Mouse (Mus musculus): Measurements from ENCODE around the gene Arid5b. TPM values are rescaled to one million over a fixed set of nuclear protein-coding genes. Genes with fewer than 3 reads are reported as not detected.

Gene Arid5b
- total RNA-seq (2021), result 10 to 100 TPM; 26.5 to 29.4 TPM

- intact Hi-C loops (cut with DNase I), result loop anchor here (5.0 kb wide), 3 partner anchors 41 to 176 kb away; no protein-coding TSS in a partner anchor
- DNase-seq, result peak; percentile 77 to 82
Observed at GRCm38 (mm10) chr10:68278632-68279361, at the start of gene Arid5b. Gene Arid5b, minus strand, starts transcription at chr10:68278740.

- no peak for DNase-seq
- intact Hi-C loops (cut with DNase I), result no loop called here
Observed at GRCm38 (mm10) chr10:68325378-68325777, 46.8 kb upstream of the Arid5b start.

GRCm38 (mm10) chr10:68324061-68324460 is 45.5 kb upstream of the Arid5b start:
- intact Hi-C loops (cut with DNase I), result no loop called here
- DNase-seq, result no peak

GRCm38 (mm10) chr10:68323167-68323566 is 44.6 kb upstream of the Arid5b start:
- intact Hi-C loops (cut with DNase I), result no loop called here
- no peak for DNase-seq

- no peak for DNase-seq
- intact Hi-C loops (cut with DNase I), result no loop called here
Observed at GRCm38 (mm10) chr10:68320986-68321385, 42.4 kb upstream of the Arid5b start.

GRCm38 (mm10) chr10:68320496-68320895 is 42.0 kb upstream of the Arid5b start:
- intact Hi-C loops (cut with DNase I), result no loop called here
- DNase-seq, result no peak

GRCm38 (mm10) chr10:68319438-68319837 is 40.9 kb upstream of the Arid5b start:
- DNase-seq, result peak; percentile 43 to 47
- intact Hi-C loops (cut with DNase I), result no loop called here

- peak; percentile 29 to 45 for DNase-seq
- intact Hi-C loops (cut with DNase I), result no loop called here
Observed at GRCm38 (mm10) chr10:68318438-68318979, 40.0 kb upstream of the Arid5b start.

GRCm38 (mm10) chr10:68312734-68313133 is 34.2 kb upstream of the Arid5b start:
- intact Hi-C loops (cut with DNase I), result no loop called here
- DNase-seq, result no peak

GRCm38 (mm10) chr10:68301013-68301412 is 22.5 kb upstream of the Arid5b start:
- no peak for DNase-seq
- intact Hi-C loops (cut with DNase I), result no loop called here

GRCm38 (mm10) chr10:68289465-68289864 is 10.9 kb upstream of the Arid5b start:
- DNase-seq, result no peak
- intact Hi-C loops (cut with DNase I), result no loop called here

GRCm38 (mm10) chr10:68282466-68283391 is 4.2 kb upstream of the Arid5b start:
- intact Hi-C loops (cut with DNase I), result loop anchor here (2.0 to 5.0 kb wide), 5 partner anchors 70 to 420 kb away; no protein-coding TSS in a partner anchor

GRCm38 (mm10) chr10:68281775-68282106 is 3.2 kb upstream of the Arid5b start:
- intact Hi-C loops (cut with DNase I), result loop anchor here (2.0 to 5.0 kb wide), 5 partner anchors 71 to 419 kb away; no protein-coding TSS in a partner anchor
- DNase-seq, result no peak

More at GRCm38 (mm10) chr10:68282466-68283391, 4.2 kb upstream of the Arid5b start:
- DNase-seq, result peak; percentile 91 to 92

- intact Hi-C loops (cut with DNase I), result loop anchor here (5.0 kb wide), 4 partner anchors 71 to 419 kb away; no protein-coding TSS in a partner anchor
- no peak for DNase-seq
Observed at GRCm38 (mm10) chr10:68281076-68281774, 2.7 kb upstream of the Arid5b start.

GRCm38 (mm10) chr10:68279516-68280501 is 1.3 kb upstream of the Arid5b start:
- peak; percentile 81 to 83 for DNase-seq
- intact Hi-C loops (cut with DNase I), result loop anchor here (5.0 kb wide), 7 partner anchors 43 to 418 kb away; no protein-coding TSS in a partner anchor

- DNase-seq, result peak; percentile 73 to 76
- intact Hi-C loops (cut with DNase I), result loop anchor here (1.0 to 5.0 kb wide), 4 partner anchors 40 to 175 kb away; no protein-coding TSS in a partner anchor
Observed at GRCm38 (mm10) chr10:68277671-68278151, 829 bp downstream of the Arid5b start.

GRCm38 (mm10) chr10:68276976-68277441 is 1.5 kb downstream of the Arid5b start:
- intact Hi-C loops (cut with DNase I), result loop anchor here (1.0 to 5.0 kb wide), 4 partner anchors 40 to 175 kb away; no protein-coding TSS in a partner anchor
- peak; percentile 77 for DNase-seq

GRCm38 (mm10) chr10:68276350-68276975 is 2.1 kb downstream of the Arid5b start:
- intact Hi-C loops (cut with DNase I), result loop anchor here (5.0 kb wide), 3 partner anchors 39 to 174 kb away; no protein-coding TSS in a partner anchor
- peak; percentile 83 to 84 for DNase-seq

Measured in heart, postnatal 10 days (tissue).